Mouse (Mus musculus) olfactory bulb, adult 2 months (tissue): ENCODE measurements around the gene Kif5a.

Experiments used
- CTCF ChIP-seq: fragments of 200-500 bp; IDR thresholded peaks from 2 replicates; pipeline ENCODE4 v1.5.1; 2012; ENCODE audit warnings: low read depth, mild to moderate bottlenecking, low read length, moderate library complexity; ENCODE audit not compliant: insufficient read depth
- POLR2A ChIP-seq: fragments of 200-500 bp; IDR thresholded peaks from 2 replicates; pipeline ENCODE4 v1.6.1; 2012; ENCODE audit warnings: mild to moderate bottlenecking, low read depth, low read length, moderate library complexity; ENCODE audit not compliant: insufficient read depth

GRCm38 (mm10) chr10:127291881-127292638 lies 28.9 kb upstream of the Kif5a start:
- TF ChIP-seq CTCF (no peak), POLR2A (no peak)
